Mouse (Mus musculus): ENCODE results near the gene Gm17657.

The Gm17657 gene

GRCm38 (mm10) chr17:29484431-29484830, 65.0 kb downstream of the Gm17657 start:
- DNase-seq = no peak

- DNase-seq = no peak
Observed at GRCm38 (mm10) chr17:29483282-29483681, 66.2 kb downstream of the Gm17657 start.

- no peak for DNase-seq
Observed at GRCm38 (mm10) chr17:29482632-29483031, 66.8 kb downstream of the Gm17657 start.

- DNase-seq = no peak
Observed at GRCm38 (mm10) chr17:29480256-29480655, 69.2 kb downstream of the Gm17657 start.

GRCm38 (mm10) chr17:29478271-29478670, 71.2 kb downstream of the Gm17657 start:
- DNase-seq = no peak

GRCm38 (mm10) chr17:29477357-29477756, 72.1 kb downstream of the Gm17657 start:
- no peak for DNase-seq

GRCm38 (mm10) chr17:29476461-29476860, 73.0 kb downstream of the Gm17657 start:
- no peak for DNase-seq

- no peak for DNase-seq
Observed at GRCm38 (mm10) chr17:29475142-29475541, 74.3 kb downstream of the Gm17657 start.

- DNase-seq = no peak
Observed at GRCm38 (mm10) chr17:29474036-29474435, 75.4 kb downstream of the Gm17657 start.

- DNase-seq = no peak
Observed at GRCm38 (mm10) chr17:29473466-29473865, 76.0 kb downstream of the Gm17657 start.

Data from heart, adult 11 months (tissue).